Mouse (Mus musculus): ENCODE measurements around the gene AL732309.1. TPM values are rescaled to one million over a fixed set of nuclear protein-coding genes. Genes with fewer than 3 reads are reported as not detected.
A peak's percentile ranks its signal among the peaks of the same experiment; 100 is the strongest.

AL732309.1 gene
- polyA plus RNA-seq, 1 experiment from 2014 or later: 4.8 TPM

DNA sequence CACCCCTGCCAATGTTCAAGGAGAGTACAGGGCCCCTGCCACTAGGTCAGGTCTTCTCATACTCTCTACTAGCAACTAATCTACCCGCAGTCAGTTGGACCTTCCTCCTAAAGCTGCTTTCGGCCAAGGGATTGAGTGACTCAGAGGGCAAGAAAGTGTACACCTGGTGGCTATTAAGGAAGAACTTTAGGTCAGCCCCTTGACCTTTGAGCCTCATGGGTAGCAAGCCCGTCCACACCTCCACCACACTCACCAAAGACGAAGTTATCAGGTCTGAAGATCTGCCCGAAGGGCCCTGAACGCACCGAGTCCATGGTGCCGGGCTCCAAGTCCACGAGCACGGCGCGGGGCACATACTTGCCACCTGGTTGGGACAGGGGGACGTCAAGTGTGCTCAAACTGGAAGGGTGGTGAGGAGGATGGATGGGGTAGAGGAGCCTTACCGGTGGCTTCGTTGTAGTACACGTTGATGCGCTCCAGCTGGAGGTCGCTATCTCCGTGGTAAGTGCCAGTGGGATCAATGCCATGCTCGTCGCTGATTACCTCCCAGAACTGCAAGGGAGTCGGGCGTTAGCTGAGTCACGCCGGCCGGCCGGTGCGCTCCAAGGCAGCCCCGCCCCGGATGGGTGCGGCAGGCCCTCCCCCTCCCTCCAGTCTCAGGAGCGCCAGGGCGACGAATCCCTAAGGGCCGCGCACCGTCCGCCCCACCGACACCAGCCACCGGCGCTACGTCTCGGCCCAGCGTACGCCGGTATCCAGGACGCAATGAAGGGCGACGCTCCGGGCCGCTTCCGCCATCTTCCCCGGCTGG, 22.8 kb downstream of the AL732309.1 start:
- under 1% methylated on average over 53 of the region's 53 CpGs for WGBS (ENCODE audit: insufficient replicate concordance)
- peak overlapping the region; percentile 100 for H3K27ac ChIP-seq
- H3K9me3 ChIP-seq (replicated peaks): no peaks in the 10 kb centered on the region

DNA sequence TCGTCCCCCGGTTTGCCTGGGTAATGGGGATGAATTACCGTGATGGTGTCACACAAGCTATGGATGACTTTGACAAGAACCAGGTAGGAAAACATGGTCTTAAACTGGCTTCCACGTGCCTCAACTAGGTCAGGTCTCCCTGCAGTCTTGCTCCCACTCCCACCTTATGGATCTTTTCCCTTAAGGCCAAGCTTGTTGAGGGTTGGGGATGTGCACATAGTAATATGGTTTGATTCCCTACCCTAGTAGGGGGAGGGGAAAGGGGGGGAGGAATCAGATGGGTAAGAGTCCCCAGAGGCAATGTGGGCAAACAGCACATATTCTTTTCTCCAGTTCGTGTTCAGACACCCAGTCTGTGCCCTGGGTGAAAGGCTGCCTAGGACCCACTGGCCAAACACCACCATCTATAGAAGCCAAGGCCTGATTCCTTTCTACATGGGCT, 25.3 kb downstream of the AL732309.1 start:
- peak overlapping the region; percentile 15 for H3K27ac ChIP-seq
- H3K9me3 ChIP-seq (replicated peaks): no peaks in the 10 kb centered on the region
- ATAC-seq: no peak
- peaks cover 28% of the 10 kb centered on the region for H3K36me3 ChIP-seq
- peaks cover 33% of the 10 kb centered on the region for H3K4me1 ChIP-seq
- H3K4me3 ChIP-seq: peak overlapping the region; percentile 25
- H3K4me2 ChIP-seq: peak overlapping the region; percentile 88
- H3K9ac ChIP-seq: no peak overlapping the region
- H3K27me3 ChIP-seq (replicated peaks): peaks cover 7% of the 10 kb centered on the region; the same call in 1 of the 2 replicates
- 62% methylated on average over 5 of the region's 5 CpGs for WGBS (ENCODE audit: insufficient replicate concordance)

More for the DNA sequence above, 22.8 kb downstream of the AL732309.1 start:
- peak overlapping the region; percentile 99 for H3K4me3 ChIP-seq
- H3K4me2 ChIP-seq: peak overlapping the region; percentile 88
- peak; percentile 79 for ATAC-seq
- peaks cover 28% of the 10 kb centered on the region for H3K36me3 ChIP-seq
- peaks cover 46% of the 10 kb centered on the region for H3K4me1 ChIP-seq
- H3K9ac ChIP-seq: peak overlapping the region; percentile 95
- H3K27me3 ChIP-seq (replicated peaks): peaks cover under 1% of the 10 kb centered on the region; the same call in 1 of the 2 replicates

DNA sequence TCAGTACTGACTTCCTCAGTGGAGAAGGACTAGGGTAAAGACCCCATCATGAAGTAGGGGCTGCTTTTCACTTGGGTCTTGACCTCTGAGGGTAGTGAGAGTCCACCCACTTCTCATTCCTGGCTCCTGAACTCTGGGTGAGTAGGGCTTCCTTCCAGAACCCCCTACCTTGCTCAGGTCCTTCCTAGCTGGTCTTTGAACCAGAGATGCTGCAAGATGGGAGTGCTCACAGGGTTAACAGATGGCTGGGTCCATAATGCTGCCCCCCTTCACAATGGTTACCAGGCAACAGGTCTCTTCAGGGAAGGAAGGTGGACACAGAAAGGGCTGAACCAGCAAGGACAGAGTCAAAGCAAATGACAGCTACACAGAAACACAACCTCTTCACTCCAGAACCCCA, 28.2 kb downstream of the AL732309.1 start, which contains the start of gene Fam166a:
Fam166a (plus strand) TSS at position 301 of the 400 bp plus-strand sequence.
- Histone ChIP-seq H3K4me2 (no peak within 1 kb of the TSS), H3K27ac (no peak within 1 kb of the TSS), H3K4me1 (peaks cover 22% of the 10 kb centered on the region), H3K4me3 (no peak within 1 kb of the TSS), H3K9ac (no peak within 1 kb of the TSS), H3K9me3 (replicated peaks) (no peaks in the 10 kb centered on the region), H3K36me3 (peaks cover 23% of the 10 kb centered on the region), H3K27me3 (replicated peaks) (peaks cover 23% of the 10 kb centered on the region)
- ATAC-seq: no peak

DNA sequence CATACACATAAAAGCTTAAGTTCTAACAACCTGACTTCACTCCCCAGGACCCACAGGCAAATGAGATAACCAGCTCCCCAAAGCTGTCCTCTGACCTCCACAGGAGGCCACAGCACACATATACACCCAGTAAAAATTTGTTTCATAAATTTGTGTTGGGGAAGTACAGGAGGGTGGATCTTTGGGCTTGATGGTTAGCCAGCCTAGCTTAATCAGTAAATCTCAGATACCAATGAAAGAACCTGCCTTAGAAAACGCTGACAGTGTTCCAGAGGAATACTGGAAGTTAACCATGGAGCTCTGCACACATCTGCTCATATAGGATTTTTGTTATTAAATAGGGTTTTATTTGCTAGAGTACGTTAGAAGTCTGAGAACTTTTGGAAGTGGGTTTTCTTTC, 29.0 kb downstream of the AL732309.1 start:
- ATAC-seq: no peak
- Histone ChIP-seq H3K27ac (no peak overlapping the region), H3K36me3 (peaks cover 15% of the 10 kb centered on the region), H3K9ac (no peak overlapping the region), H3K4me2 (no peak overlapping the region), H3K9me3 (replicated peaks) (no peaks in the 10 kb centered on the region), H3K4me3 (no peak overlapping the region), H3K4me1 (peaks cover 15% of the 10 kb centered on the region; the same call in 1 of the 2 replicates), H3K27me3 (replicated peaks) (peaks cover 29% of the 10 kb centered on the region)
- WGBS (ENCODE audit: insufficient replicate concordance): 52% methylated on average over 2 of the region's 2 CpGs

DNA sequence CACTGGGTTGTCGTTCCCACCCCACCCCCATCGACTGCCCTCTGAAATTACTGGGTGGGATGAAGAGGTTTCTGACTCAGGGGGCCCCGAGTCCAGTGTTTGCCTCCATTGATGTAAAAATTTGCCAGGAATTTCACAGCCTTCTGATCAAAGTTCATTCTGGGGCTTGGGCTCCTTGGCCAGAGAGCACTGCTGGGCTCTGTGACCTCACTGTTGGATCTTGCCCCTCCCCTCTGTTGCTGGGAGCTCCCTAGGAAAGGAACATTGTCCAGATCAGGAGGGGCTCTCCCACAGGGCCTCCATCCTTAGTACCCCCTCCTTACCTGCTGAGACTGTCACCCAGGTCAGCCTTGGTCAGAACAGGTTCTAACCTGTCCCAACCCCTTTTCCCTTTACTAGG, 32.2 kb downstream of the AL732309.1 start, which contains the start of gene Stpg3:
Stpg3 (minus strand) TSS at position 194 of the 400 bp plus-strand sequence.
- H3K4me3 ChIP-seq: no peak within 1 kb of the TSS
- 59% methylated on average over 3 of the region's 3 CpGs for WGBS (ENCODE audit: insufficient replicate concordance)

DNA sequence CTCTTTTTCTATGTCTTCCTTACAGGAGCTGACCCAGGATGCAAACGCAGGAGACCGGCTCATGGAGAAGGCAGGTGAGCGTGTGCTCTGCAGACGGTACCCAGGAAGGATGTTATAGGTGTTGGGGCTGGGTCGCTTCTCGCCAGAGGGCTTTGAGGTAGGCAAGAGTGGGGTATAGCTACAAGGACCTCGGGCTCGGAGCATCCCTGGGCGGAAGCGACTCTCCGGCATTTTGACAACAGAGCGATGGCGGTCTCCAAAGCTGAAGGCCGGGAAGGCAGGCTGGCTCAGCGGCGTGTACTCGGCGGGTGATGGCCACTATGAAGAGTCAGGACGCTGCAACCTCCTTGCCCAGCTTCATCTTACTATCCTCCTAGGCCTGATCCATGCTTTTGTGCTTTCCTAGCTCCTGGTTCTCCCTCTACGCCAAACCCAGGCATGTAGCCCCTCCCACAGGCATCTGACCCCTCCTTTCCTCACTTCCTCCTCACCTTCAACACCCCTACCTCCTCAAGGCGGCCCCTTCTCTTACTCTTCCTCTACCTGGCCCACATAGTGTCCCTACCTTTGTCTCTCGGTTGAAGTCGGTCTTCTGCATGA, 33.3 kb downstream of the AL732309.1 start:
- Histone ChIP-seq H3K9ac (no peak overlapping the region), H3K4me3 (no peak overlapping the region), H3K4me1 (peaks cover 31% of the 10 kb centered on the region), H3K36me3 (peaks cover 14% of the 10 kb centered on the region), H3K9me3 (replicated peaks) (no peaks in the 10 kb centered on the region), H3K4me2 (no peak overlapping the region; the same call in 1 of the 2 replicates), H3K27me3 (replicated peaks) (peaks cover 23% of the 10 kb centered on the region), H3K27ac (no peak overlapping the region)
- 60% methylated on average over 23 of the region's 23 CpGs for WGBS (ENCODE audit: insufficient replicate concordance)
- ATAC-seq: no peak

More for the DNA sequence above, 32.2 kb downstream of the AL732309.1 start, which contains the start of gene Stpg3:
- Histone ChIP-seq H3K4me1 (peaks cover 27% of the 10 kb centered on the region), H3K27me3 (replicated peaks) (peaks cover 29% of the 10 kb centered on the region), H3K27ac (no peak within 1 kb of the TSS), H3K9ac (no peak within 1 kb of the TSS), H3K36me3 (peaks cover 5% of the 10 kb centered on the region; the same call in 1 of the 2 replicates), H3K4me2 (no peak within 1 kb of the TSS; the same call in 1 of the 2 replicates), H3K9me3 (replicated peaks) (no peaks in the 10 kb centered on the region)
- no peak for ATAC-seq

DNA sequence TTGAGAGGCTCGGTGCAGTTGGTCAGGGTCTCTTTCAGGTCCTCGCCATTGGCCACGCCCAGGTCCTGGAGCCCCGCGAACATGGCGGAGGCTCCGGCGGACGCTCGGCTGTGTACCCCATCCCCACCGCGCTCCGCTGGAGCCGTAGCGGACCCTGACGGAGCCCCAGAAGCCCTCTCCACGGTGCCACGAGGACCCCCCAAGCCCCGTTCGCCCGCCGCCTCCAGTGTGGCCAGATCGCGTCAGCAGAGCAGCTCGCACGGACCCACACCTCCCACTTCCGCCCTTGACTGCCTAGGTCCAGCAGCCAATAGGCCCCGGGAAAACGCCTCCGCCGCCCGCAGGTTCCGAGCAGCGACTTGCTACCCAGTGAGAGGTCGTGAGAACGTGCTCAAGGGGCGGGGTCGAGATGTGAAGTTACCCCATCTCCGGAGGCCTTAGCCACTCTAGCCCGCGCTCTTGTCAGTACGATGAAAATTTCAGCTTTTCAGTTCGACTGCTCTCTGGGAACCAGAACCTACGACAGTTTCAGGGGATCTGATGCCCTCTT, 35.5 kb downstream of the AL732309.1 start, which contains the start of gene Nelfb:
Nelfb (minus strand) TSS at position 369 of the 550 bp plus-strand sequence.
- peak; percentile 92 for ATAC-seq
- Histone ChIP-seq H3K9ac (peak within 1 kb of the TSS; percentile 93), H3K9me3 (replicated peaks) (no peaks in the 10 kb centered on the region), H3K4me1 (peaks cover 31% of the 10 kb centered on the region), H3K4me2 (peak within 1 kb of the TSS; percentile 87), H3K36me3 (peaks cover 36% of the 10 kb centered on the region), H3K27ac (peak within 1 kb of the TSS; percentile 88), H3K4me3 (peak within 1 kb of the TSS; percentile 83), H3K27me3 (replicated peaks) (peaks cover 22% of the 10 kb centered on the region)
- 1% methylated on average over 44 of the region's 44 CpGs for WGBS (ENCODE audit: insufficient replicate concordance)

DNA sequence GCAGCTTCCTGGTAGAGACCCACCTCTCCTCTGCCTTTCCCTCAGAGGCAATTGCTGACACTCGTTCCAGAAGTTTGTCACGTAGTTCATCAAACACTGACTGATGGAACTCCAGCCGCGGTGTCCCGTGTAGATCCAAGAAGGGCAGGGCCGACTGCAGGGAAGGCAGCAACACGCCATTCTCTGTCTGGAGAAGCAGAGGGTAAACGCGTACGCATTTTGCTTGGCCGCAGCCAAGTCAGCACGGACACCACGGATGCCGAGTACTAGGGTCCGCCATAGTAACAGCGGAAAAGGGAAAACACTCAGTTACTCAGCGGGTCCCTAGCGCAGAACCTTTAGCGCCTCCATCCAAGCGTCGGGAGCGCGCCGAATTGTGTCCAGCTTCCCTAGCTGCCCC, 36.0 kb downstream of the AL732309.1 start:
- Histone ChIP-seq H3K4me1 (peaks cover 31% of the 10 kb centered on the region), H3K4me2 (peak overlapping the region; percentile 87), H3K9me3 (replicated peaks) (no peaks in the 10 kb centered on the region), H3K9ac (peak overlapping the region; percentile 93), H3K36me3 (peaks cover 41% of the 10 kb centered on the region), H3K27ac (peak overlapping the region; percentile 88), H3K27me3 (replicated peaks) (peaks cover 18% of the 10 kb centered on the region), H3K4me3 (peak overlapping the region; percentile 83)
- WGBS (ENCODE audit: insufficient replicate concordance): 0% methylated on average over 24 of the region's 24 CpGs
- peak; percentile 35 for ATAC-seq

DNA sequence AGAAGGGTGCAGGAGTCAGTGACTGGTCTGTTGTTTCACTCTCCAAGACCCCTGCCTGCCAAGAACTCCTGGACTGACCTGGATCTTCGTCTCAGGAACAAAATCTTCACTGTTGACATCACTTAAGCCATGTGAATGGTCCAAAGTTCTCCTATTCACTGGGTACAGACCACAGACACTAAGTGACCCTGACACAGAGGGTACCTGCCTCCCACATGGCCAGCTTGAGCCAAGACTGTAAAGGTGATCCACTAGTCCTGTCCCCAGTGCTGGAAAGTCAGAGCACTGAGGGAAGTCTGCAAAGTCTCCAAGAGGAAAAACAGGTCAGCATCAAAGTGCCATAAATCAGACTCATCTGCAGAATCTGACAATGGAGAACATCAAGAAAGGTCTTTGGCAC, 39.1 kb downstream of the AL732309.1 start:
- 89% methylated on average over 1 of the region's 1 CpGs for WGBS (ENCODE audit: insufficient replicate concordance)
- H3K4me2 ChIP-seq: no peak overlapping the region

DNA sequence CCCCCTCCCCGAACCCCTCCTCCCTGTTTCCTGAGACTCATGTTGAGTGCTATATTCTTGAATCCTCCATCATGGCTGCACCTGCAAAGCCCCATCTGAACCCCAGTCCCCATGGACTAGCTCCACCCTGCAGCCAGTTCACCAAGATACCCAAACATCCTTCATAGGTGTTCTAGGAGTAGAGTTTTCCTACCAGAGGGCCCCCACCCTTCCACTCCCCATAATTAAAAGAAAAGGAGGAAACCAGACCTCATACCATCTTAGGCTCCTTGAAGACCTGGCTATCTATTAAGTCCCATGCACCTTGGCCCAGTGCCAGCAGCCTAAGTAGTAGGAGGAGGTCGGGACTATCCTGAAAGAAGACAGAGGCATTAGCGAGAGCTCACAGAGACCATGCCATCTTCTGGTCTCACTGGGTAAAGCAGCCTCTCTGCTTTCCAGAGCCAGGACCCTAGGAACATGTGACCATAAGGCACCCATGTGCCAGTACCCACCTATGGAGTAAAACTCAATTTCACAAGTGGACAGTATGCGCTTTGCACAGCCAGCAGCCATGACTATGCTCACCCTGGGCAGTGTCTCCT, 42.9 kb downstream of the AL732309.1 start:
- H3K36me3 ChIP-seq: peaks cover 100% of the 10 kb centered on the region
- WGBS (ENCODE audit: insufficient replicate concordance): 60% methylated on average over 4 of the region's 4 CpGs
- H3K4me2 ChIP-seq: no peak overlapping the region
- no peaks in the 10 kb centered on the region for H3K4me1 ChIP-seq
- H3K9me3 ChIP-seq (replicated peaks): no peaks in the 10 kb centered on the region
- ATAC-seq: no peak
- H3K4me3 ChIP-seq: no peak overlapping the region
- H3K27ac ChIP-seq: no peak overlapping the region
- no peaks in the 10 kb centered on the region for H3K27me3 ChIP-seq (replicated peaks)
- H3K9ac ChIP-seq: no peak overlapping the region

More for the DNA sequence above, 39.1 kb downstream of the AL732309.1 start:
- no peak for ATAC-seq
- Histone ChIP-seq H3K27me3 (replicated peaks) (no peaks in the 10 kb centered on the region), H3K27ac (no peak overlapping the region), H3K4me3 (no peak overlapping the region), H3K4me1 (peaks cover 25% of the 10 kb centered on the region), H3K36me3 (peaks cover 72% of the 10 kb centered on the region), H3K9ac (no peak overlapping the region), H3K9me3 (replicated peaks) (no peaks in the 10 kb centered on the region)

DNA sequence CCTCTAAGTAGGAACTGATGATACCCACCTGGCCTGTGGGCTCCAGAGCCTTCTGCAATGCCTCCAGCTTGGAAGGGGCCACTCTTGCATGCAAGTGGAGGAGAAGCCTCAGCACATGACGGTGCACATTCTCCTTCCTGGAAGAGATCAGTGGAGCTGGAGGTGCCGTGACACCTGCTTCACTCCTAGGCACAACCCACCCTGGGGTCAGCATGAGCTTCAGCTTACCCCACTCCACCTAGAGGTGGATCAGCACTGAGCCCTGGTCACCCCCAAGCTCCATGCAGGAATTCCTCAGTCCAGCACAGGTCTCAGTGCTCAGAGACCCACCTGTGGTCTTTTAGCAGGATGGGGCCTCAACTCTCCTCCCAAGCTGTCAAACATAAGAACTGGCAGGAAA, 46.0 kb downstream of the AL732309.1 start:
- 73% methylated on average over 2 of the region's 2 CpGs for WGBS (ENCODE audit: insufficient replicate concordance)
- no peaks in the 10 kb centered on the region for H3K9me3 ChIP-seq (replicated peaks)
- ATAC-seq: no peak
- H3K27ac ChIP-seq: no peak overlapping the region
- H3K4me2 ChIP-seq: no peak overlapping the region
- peaks cover 26% of the 10 kb centered on the region for H3K4me1 ChIP-seq
- no peaks in the 10 kb centered on the region; the same call in 1 of the 2 replicates for H3K27me3 ChIP-seq (replicated peaks)
- H3K4me3 ChIP-seq: no peak overlapping the region
- peaks cover 76% of the 10 kb centered on the region for H3K36me3 ChIP-seq
- H3K9ac ChIP-seq: no peak overlapping the region

Measured in liver, embryonic 12.5 days (tissue).